Mouse (Mus musculus) kidney, embryonic 14.5 days (tissue): ENCODE measurements around the gene Coq10b. TPM values are rescaled to one million over a fixed set of nuclear protein-coding genes. Genes with fewer than 3 reads are reported as not detected.
"Not testable (repeated sequence)": the region's sequence is repeated elsewhere in the genome, so short reads cannot be mapped to it uniquely, and the experiment has no call there.

Source experiments
- ATAC-seq: fragments of 200-750 bp; cut with Nextera tagmentation; 2 replicates; pipeline ENCODE4 v1.8.0; 2017; ENCODE audit warnings: moderate number of reproducible peaks, mild to moderate bottlenecking, moderate TSS enrichment, moderate library complexity; ENCODE audit not compliant: low FRiP score, low TSS enrichment
- H3K27ac ChIP-seq: fragments of 300-500 bp; sonication (generic); 2 replicates; pipeline ENCODE4 v1.5.1; 2014; ENCODE audit warnings: low read depth, mild to moderate bottlenecking, low read length, moderate library complexity, mixed read lengths
- H3K27me3 ChIP-seq: fragments of 300-500 bp; sonication (generic); 2 replicates; pipeline ENCODE4 v1.6.1; 2014; ENCODE audit warnings: mild to moderate bottlenecking, low read length; ENCODE audit not compliant: control insufficient read depth, insufficient read depth
- H3K36me3 ChIP-seq: fragments of 300-500 bp; sonication (generic); 2 replicates; pipeline ENCODE4 v1.6.1; 2014; ENCODE audit warnings: low read length, mixed read lengths; ENCODE audit not compliant: control insufficient read depth, insufficient read depth
- H3K4me1 ChIP-seq: fragments of 300-500 bp; sonication (generic); 2 replicates; pipeline ENCODE4 v1.6.1; 2014; ENCODE audit warnings: low read length, mixed read lengths; ENCODE audit not compliant: control insufficient read depth, insufficient read depth
- H3K4me2 ChIP-seq: fragments of 300-500 bp; sonication (generic); replicated peaks from 2 replicates; pipeline ENCODE4 v1.6.1; 2014; ENCODE audit warnings: low read depth, mild to moderate bottlenecking, low read length
- H3K4me3 ChIP-seq: fragments of 300-500 bp; sonication (generic); 2 replicates; pipeline ENCODE4 v1.5.1; 2014; ENCODE audit warnings: mild to moderate bottlenecking, low read length
- H3K9ac ChIP-seq: fragments of 300-500 bp; sonication (generic); 2 replicates; pipeline ENCODE4 v1.6.1; 2014; ENCODE audit warnings: low read depth, mild to moderate bottlenecking, low read length, moderate library complexity
- H3K9me3 ChIP-seq: fragments of 300-500 bp; sonication (generic); 2 replicates; pipeline ENCODE4 v1.6.1; 2016; ENCODE audit warnings: low read length; ENCODE audit not compliant: control insufficient read depth
- WGBS: fragments of 180-500 bp; shearing (Covaris S2); extraction: QIAGEN DNeasy Blood & Tissue Kit; methylation state at CpG from one replicate; pipeline ENCODE4 v1.1.7; 2014; 5-methylcytosine and 5-hydroxymethylcytosine counted together
- polyA plus RNA-seq: library from polyadenylated mRNA; unstranded; fragments of >200 nt; fragmentation: Nextera tagmentation; extraction: Ambion mirVana; gene quantifications from 2 replicates; pipeline ENCODE4 v1.2.1, GENCODE M21; 2014

Gene Coq10b
- 14.3 and 15.1 TPM in 2 replicates for polyA plus RNA-seq

DNA sequence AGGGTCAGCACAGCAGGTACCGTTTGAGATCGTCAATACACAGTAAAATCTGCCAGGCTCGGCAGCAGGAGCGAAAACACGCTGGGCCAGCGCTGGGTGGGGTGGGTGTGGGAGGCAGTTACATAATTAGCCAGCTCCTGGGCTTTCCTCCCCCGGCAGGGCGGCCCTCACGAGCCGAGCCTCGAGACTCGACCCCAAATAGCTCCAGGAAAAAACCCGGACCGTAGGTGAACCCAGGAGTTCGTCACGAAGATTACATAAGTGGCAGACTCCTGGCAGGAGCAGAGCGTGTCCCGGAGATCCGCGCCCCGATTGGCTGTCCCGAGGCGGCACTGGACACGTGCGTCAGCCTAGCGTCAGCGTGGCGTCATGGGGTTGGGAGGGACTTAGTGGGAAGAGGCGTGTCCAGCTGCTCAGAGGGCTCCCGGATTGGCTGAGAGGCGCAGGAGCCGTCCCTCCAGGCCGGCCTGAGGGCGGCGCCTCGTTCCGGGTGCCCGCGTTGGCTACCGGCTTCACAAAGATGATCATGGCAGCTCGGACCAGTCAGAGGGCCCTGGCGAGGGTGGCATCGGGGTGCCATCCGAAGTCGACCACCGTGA is at the start of gene Coq10b:
TSS of gene Coq10b (plus strand) at position 416 of the 599 bp plus-strand sequence.
- peak; percentile 100 for ATAC-seq
- 0 out of 2 replicates have a peak, but pooled peaks cover 3% of the 10 kb centered on the region for H3K4me1 ChIP-seq
- H3K27ac ChIP-seq: peak within 1 kb of the TSS; percentile 74
- H3K4me3 ChIP-seq: peak within 1 kb of the TSS; percentile 82
- no peaks in the 10 kb centered on the region for H3K36me3 ChIP-seq
- H3K9ac ChIP-seq: peak within 1 kb of the TSS; percentile 75
- H3K4me2 ChIP-seq: peak within 1 kb of the TSS; percentile 85
- no peaks in the 10 kb centered on the region for H3K9me3 ChIP-seq
- WGBS: under 1% methylated on average over 46 of the region's 46 CpGs
- no peaks in the 10 kb centered on the region for H3K27me3 ChIP-seq

GRCm38 (mm10) chr1:55008313-55008712 is 44.3 kb upstream of the Coq10b start:
- not testable (repeated sequence) for ATAC-seq
- WGBS: 83% methylated on average over 2 of the region's 2 CpGs
- peaks cover 86% of the 10 kb centered on the region for H3K36me3 ChIP-seq

DNA sequence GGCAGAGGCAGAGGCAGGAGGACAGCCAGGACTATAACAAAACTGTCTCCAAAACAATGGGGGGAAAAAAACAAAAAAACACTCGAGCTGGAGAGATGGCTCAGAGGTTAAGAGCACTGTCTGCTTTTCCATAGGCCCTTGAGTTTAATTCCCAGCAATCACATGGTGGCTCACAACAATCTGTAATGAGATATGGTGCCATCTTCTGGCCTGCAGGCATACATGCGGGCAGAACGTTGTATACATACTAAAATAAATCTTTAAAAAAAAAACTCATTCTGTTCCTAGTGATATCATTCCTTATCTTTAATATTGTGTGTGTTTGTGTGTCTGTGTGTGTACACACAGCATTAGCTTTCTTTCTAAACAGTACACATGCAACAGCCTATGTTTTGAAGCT is 40.1 kb upstream of the Coq10b start:
- WGBS: 75% methylated on average over 3 of the region's 3 CpGs
- Histone ChIP-seq H3K36me3 (peaks cover 83% of the 10 kb centered on the region), H3K9me3 (no peaks in the 10 kb centered on the region), H3K9ac (no peak overlapping the region), H3K4me3 (no peak overlapping the region), H3K27ac (no peak overlapping the region), H3K4me2 (no peak overlapping the region), H3K4me1 (no peaks in the 10 kb centered on the region), H3K27me3 (no peaks in the 10 kb centered on the region)
- no peak for ATAC-seq

More at GRCm38 (mm10) chr1:55008313-55008712, 44.3 kb upstream of the Coq10b start:
- H3K9me3 ChIP-seq, H3K27ac ChIP-seq, H3K4me2 ChIP-seq, H3K4me3 ChIP-seq, H3K9ac ChIP-seq, H3K27me3 ChIP-seq, H3K4me1 ChIP-seq: not testable (repeated sequence)

- Histone ChIP-seq H3K4me3 (no peak overlapping the region), H3K27me3 (no peaks in the 10 kb centered on the region), H3K9ac (no peak overlapping the region), H3K36me3 (peaks cover 20% of the 10 kb centered on the region), H3K4me1 (peaks cover 2% of the 10 kb centered on the region; the same call in 1 of the 2 replicates), H3K27ac (no peak overlapping the region), H3K4me2 (no peak overlapping the region), H3K9me3 (no peaks in the 10 kb centered on the region)
- no peak for ATAC-seq
Observed at GRCm38 (mm10) chr1:55021907-55022306, 30.7 kb upstream of the Coq10b start.

DNA sequence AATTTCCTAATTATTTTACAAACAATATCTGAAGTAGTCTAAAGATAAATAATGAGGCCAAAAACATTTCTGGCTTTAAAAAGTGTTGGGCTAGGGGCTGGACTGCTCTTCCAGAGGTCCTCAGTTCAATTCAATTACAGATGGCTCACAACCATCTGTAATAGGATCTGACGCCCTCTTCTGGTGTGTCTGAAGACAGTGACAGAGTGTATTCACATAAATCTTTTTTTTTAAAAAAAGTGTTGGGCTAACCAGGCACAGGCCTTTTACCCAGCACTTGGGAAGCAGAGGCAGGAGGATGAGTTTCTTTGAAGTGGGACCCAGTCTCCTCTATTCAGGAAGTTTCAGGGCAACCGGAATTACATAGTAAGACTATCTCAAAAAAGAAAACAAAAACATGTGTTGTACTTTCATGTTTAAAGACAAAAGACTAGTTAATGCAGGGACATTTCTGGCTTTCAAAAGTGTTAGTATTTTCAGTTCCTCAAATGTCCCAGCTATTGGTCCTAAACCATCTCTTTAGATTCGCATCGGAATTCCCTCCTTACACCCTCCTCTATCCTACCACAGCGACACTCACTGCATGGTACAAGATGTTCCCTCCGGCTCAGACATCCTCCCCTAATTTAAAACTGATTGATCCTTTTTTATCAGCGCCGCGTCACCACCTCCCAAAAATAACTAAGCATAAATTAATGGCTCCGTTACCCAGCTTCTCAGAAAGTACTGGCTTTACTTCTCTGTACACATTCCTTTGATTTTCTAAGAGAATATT is 26.7 kb upstream of the Coq10b start:
- WGBS: 10% methylated on average over 10 of the region's 10 CpGs
- Histone ChIP-seq H3K4me1 (peaks cover 2% of the 10 kb centered on the region; the same call in 1 of the 2 replicates), H3K9me3 (no peaks in the 10 kb centered on the region), H3K4me2 (peak overlapping the region; percentile 50), H3K27ac (peak overlapping the region; percentile 93; the same call in 1 of the 2 replicates), H3K36me3 (no peaks in the 10 kb centered on the region), H3K4me3 (peak overlapping the region; percentile 99), H3K9ac (peak overlapping the region; percentile 99), H3K27me3 (no peaks in the 10 kb centered on the region)
- ATAC-seq: no peak

- peak; percentile 45 for ATAC-seq
- Histone ChIP-seq H3K4me1 (peaks cover 2% of the 10 kb centered on the region; the same call in 1 of the 2 replicates), H3K36me3 (no peaks in the 10 kb centered on the region), H3K4me3 (peak overlapping the region; percentile 99), H3K9ac (peak overlapping the region; percentile 99), H3K27ac (peak overlapping the region; percentile 93), H3K4me2 (peak overlapping the region; percentile 50), H3K9me3 (no peaks in the 10 kb centered on the region), H3K27me3 (no peaks in the 10 kb centered on the region)
- under 1% methylated on average over 55 of the region's 55 CpGs for WGBS
Observed at GRCm38 (mm10) chr1:55026444-55027252, 25.9 kb upstream of the Coq10b start.

DNA sequence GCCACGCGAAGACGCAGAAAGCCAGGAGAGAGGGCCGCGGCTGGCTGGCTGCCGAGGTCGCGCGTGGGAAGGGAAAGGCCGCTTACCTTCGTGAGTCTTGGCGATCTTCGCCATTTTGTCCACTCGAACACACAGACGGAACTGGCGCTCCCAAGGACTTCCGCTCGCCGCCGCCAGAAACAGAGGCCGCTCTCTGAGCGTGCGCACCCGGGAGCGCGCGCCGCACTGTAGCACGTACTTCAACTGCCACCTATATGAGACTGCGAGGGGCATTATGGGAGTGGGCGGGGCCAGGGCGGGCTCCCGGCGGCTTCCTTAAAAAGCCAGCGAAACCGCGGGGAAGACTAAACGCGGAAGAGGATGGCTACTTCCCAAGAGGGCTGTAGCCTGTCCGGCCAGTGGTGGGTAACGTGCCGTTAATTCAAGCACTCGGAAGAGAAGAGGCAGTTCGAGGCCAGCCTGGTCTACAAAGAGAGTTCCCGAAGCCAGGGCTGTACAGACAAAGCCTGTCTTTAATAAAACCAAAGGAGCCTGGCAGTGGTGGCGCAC is 25.2 kb upstream of the Coq10b start, which contains the start of gene Sf3b1:
TSS of gene Sf3b1 (minus strand) at position 229 of the 549 bp plus-strand sequence.
- no peaks in the 10 kb centered on the region for H3K9me3 ChIP-seq
- H3K27ac ChIP-seq: peak within 1 kb of the TSS; percentile 93
- 2% methylated on average over 46 of the region's 46 CpGs for WGBS
- peak within 1 kb of the TSS; percentile 51 for H3K4me2 ChIP-seq
- peak within 1 kb of the TSS; percentile 99 for H3K9ac ChIP-seq
- peak; percentile 99 for ATAC-seq
- H3K4me3 ChIP-seq: peak within 1 kb of the TSS; percentile 99
- H3K4me1 ChIP-seq: peaks cover 2% of the 10 kb centered on the region; the same call in 1 of the 2 replicates
- H3K27me3 ChIP-seq: no peaks in the 10 kb centered on the region
- H3K36me3 ChIP-seq: no peaks in the 10 kb centered on the region

GRCm38 (mm10) chr1:55027966-55028365 is 24.6 kb upstream of the Coq10b start:
- Histone ChIP-seq H3K4me2 (peak overlapping the region; percentile 51), H3K27me3 (no peaks in the 10 kb centered on the region), H3K36me3 (no peaks in the 10 kb centered on the region), H3K4me3 (peak overlapping the region; percentile 99; the same call in 1 of the 2 replicates), H3K9me3 (no peaks in the 10 kb centered on the region), H3K9ac (no peak overlapping the region; the same call in 1 of the 2 replicates), H3K27ac (no peak overlapping the region), H3K4me1 (peaks cover 2% of the 10 kb centered on the region; the same call in 1 of the 2 replicates)
- 85% methylated on average over 1 of the region's 1 CpGs for WGBS
- 0 out of 2 replicates have a peak, but pooled peaks have one; percentile 3 for ATAC-seq
